Mouse (Mus musculus) heart, postnatal 0 days (tissue): ENCODE data around the gene Atad5.

Source experiments
- CTCF ChIP-seq: IDR thresholded peaks from 2 replicates; pipeline ENCODE4 v1.5.1; 2016; ENCODE audit warnings: antibody characterized with exemption, control low read depth, low read depth
- EP300 ChIP-seq: IDR thresholded peaks from 2 replicates; pipeline ENCODE4 v1.6.1; 2016; ENCODE audit warnings: antibody characterized with exemption, low read depth

DNA sequence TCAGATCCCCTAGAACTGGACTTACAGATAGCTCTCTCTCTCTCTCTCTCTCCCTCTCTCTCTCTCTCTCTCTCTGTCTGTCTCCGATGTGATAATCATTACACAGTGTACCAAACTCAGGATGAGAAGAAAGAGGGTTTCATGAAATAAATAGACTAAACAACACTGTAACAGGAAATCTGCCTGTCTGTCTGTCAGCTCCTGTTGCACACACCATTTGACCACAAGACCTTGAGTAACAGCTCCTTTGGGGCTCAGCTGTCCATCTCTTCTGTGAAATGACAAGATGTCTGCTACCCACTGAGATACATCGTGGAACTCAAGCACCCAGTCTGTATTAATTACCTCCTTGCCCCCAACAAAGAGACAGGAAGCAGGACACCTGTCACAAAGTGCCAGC is 62.3 kb downstream of the Atad5 start:
- TF ChIP-seq CTCF, result no peak
- TF ChIP-seq EP300, result no peak
